Mouse (Mus musculus) liver, adult 2 months (tissue): ENCODE measurements at regions not wholly inside any gene's neighbourhood (a gene's known extent, or its start where the extent isn't known, plus 50 kb on each side); places are given as distances from the start of the nearest gene placed in this dataset.

Source experiments
- CTCF ChIP-seq: fragments of 200-500 bp; IDR thresholded peaks from 2 replicates; pipeline ENCODE4 v1.5.1; 2011; ENCODE audit warnings: low read depth, low read length, control low read depth
- POLR2A ChIP-seq: fragments of 200-500 bp; IDR thresholded peaks from 2 replicates; pipeline ENCODE4 v1.6.1; 2011; ENCODE audit warnings: low read length, control low read depth; ENCODE audit not compliant: insufficient read depth; ENCODE audit errors: extremely low read depth

DNA sequence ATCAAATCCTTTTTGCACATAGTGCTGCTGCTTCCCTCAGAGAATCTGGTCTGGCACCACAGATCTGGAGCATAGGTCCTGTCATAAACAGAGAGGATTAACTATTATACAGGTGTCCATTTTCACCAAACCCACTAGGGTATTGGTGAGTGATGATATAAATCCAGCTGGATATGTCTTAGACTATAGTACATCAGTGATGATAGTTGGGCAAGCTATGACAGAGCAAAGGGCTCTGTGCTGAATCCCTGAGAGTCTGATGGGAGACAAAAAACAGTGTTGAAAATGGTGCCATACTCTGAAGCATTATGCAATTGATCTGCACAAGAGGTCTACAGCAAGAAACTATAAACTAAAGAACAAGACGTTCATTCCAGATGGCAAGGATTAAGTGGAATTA is 1993.3 kb downstream of the 9330182O14Rik start:
- no peak for TF ChIP-seq POLR2A
- TF ChIP-seq CTCF = no peak
